Mouse (Mus musculus) heart, embryonic 16.5 days (tissue): Measurements from ENCODE around the gene Med19. TPM values are rescaled to one million over a fixed set of nuclear protein-coding genes. Genes with fewer than 3 reads are reported as not detected.

Experiments used
- ATAC-seq: fragments of 200-750 bp; cut with Nextera tagmentation; replicated peaks from 2 replicates; pipeline ENCODE4 v1.8.0; 2017; ENCODE audit warnings: moderate number of reproducible peaks; ENCODE audit not compliant: insufficient read depth, low FRiP score; ENCODE audit errors: extremely low read depth
- H3K27ac ChIP-seq: fragments of 300-500 bp; sonication (generic); 2 replicates; pipeline ENCODE4 v1.5.1; 2014; ENCODE audit warnings: mild to moderate bottlenecking, low read length, control low read depth, moderate library complexity
- H3K27me3 ChIP-seq: fragments of 300-500 bp; sonication (generic); 2 replicates; pipeline ENCODE4 v1.6.1; 2014; ENCODE audit warnings: low read length, mixed read lengths; ENCODE audit not compliant: control insufficient read depth, insufficient read depth
- H3K36me3 ChIP-seq: fragments of 300-500 bp; sonication (generic); 2 replicates; pipeline ENCODE4 v1.6.1; 2014; ENCODE audit not compliant: control insufficient read depth, insufficient read depth
- H3K4me1 ChIP-seq: fragments of 300-500 bp; sonication (generic); 2 replicates; pipeline ENCODE4 v1.6.1; 2014; ENCODE audit warnings: low read length, mixed read lengths; ENCODE audit not compliant: control insufficient read depth, insufficient read depth
- H3K4me2 ChIP-seq: fragments of 300-500 bp; sonication (generic); 2 replicates; pipeline ENCODE4 v1.6.1; 2014; ENCODE audit warnings: low read depth, mild to moderate bottlenecking, control low read depth, low read length
- H3K4me3 ChIP-seq: fragments of 300-500 bp; sonication (generic); 2 replicates; pipeline ENCODE4 v1.5.1; 2014; ENCODE audit warnings: mild to moderate bottlenecking, control low read depth, low read length
- H3K9ac ChIP-seq: fragments of 300-500 bp; sonication (generic); 2 replicates; pipeline ENCODE4 v1.6.1; 2014; ENCODE audit warnings: low read length, control low read depth
- H3K9me3 ChIP-seq: fragments of 300-500 bp; sonication (generic); replicated peaks from 2 replicates; pipeline ENCODE4 v1.6.1; 2016; ENCODE audit warnings: low read length; ENCODE audit not compliant: control insufficient read depth
- WGBS: fragments of 180-500 bp; shearing (Covaris S2); extraction: QIAGEN DNeasy Blood & Tissue Kit; methylation state at CpG from one replicate; pipeline ENCODE4 v1.1.7; 2014; 5-methylcytosine and 5-hydroxymethylcytosine counted together
- polyA plus RNA-seq: library from polyadenylated mRNA; unstranded; fragments of >200 nt; fragmentation: Nextera tagmentation; extraction: Ambion mirVana; gene quantifications from 2 replicates; pipeline ENCODE4 v1.2.1, GENCODE M21; 2015

Med19 gene
- polyA plus RNA-seq, 1 experiment from 2014 or later, result 23.0 TPM

DNA sequence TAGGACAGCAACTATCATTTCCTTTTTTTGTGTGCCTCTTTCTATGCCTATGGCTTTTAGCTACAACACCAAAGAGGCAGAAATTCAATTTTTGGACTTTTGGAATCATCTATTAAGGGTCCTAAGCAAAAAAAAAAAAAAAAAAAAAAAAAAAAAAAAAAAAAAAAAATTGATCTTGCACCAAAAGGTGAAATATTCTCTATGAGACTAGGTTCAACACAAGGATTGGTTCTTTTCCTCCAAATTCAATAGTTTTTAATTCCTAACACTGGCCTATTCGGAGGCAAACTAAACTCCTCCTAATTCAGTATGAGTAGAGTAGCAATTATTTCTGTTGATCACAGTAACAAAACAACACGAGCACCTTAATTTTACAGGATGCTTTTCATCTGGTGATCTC is 33.7 kb downstream of the Med19 start:
- 86% methylated on average over 2 of the region's 2 CpGs for WGBS
- peaks cover 18% of the 10 kb centered on the region for H3K4me1 ChIP-seq

DNA sequence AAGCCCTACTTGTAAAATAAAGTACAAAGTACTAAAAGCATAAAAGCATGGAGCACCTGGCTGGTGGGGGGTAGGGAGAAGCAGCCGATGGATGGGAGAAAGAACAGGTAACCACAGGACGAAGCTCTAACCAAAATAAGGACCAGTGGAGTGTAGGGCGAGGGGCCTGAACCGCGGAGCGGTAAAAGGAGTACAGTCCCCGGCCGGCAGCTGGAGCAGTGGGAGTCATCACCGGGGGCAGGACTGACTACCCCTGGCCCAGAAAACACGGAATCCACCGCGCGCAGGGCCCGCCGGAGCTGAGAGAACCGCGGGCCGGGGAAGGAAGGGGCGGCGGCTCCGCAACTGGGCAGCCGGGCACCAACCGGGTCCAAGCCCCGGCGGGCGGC is 36.2 kb downstream of the Med19 start:
- Histone ChIP-seq H3K4me1 (peaks cover 23% of the 10 kb centered on the region), H3K27me3 (no peaks in the 10 kb centered on the region), H3K36me3 (peaks cover 11% of the 10 kb centered on the region), H3K4me3 (peak overlapping the region; percentile 95), H3K9me3 (no peaks in the 10 kb centered on the region), H3K9ac (peak overlapping the region; percentile 99), H3K4me2 (peak overlapping the region; percentile 73), H3K27ac (peak overlapping the region; percentile 99)
- WGBS, result 0% methylated on average over 26 of the region's 26 CpGs
- no peak; the same call in 1 of the 2 replicates for ATAC-seq

More for the DNA sequence above, 33.7 kb downstream of the Med19 start:
- Histone ChIP-seq H3K4me3 (no peak overlapping the region), H3K36me3 (peaks cover 11% of the 10 kb centered on the region), H3K4me2 (no peak overlapping the region), H3K27me3 (no peaks in the 10 kb centered on the region), H3K9ac (no peak overlapping the region), H3K9me3 (no peaks in the 10 kb centered on the region), H3K27ac (no peak overlapping the region)
- ATAC-seq, result no peak

DNA sequence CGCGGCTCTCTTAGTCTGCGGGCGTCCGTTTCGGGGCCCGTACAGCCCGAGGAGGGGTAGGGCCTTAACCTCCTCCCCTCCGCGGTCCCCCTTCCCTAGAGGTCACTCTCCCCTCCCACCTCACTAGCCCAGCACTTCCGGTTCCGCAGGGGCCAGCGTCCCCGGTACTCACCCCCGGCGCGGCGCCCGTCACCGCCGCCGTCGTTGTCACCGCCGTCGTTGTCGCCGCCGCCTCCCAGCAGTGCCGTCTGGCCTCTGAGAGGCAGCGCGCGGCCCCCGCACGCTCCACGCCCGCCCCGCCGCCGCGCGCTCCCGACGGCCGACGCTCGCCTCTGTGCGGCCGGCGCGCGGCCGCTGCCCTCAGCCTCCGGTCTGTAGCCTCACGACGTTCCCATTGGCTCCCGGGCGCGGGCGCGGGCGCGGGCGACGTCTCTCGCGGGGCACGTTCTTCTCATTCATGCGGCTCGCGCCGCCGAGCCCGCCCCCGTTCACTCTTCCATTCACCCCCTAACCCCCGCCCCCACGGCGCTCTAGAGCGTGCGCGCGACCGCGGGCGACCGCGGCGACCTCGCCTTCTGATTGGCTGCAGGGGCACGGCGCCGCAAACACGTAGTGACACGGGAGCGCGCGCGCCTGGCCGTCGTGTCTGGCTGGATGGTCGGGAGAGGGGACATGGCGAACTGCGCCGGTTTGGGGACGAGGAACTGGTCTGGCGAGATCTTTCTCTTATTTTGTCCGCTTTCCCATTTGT is 36.8 kb downstream of the Med19 start, which contains the start of gene Zdhhc5:
Gene Zdhhc5, minus strand, starts transcription at position 370 of the 751 bp plus-strand sequence.
- under 1% methylated on average over 93 of the region's 107 CpGs for WGBS
- Histone ChIP-seq H3K36me3 (peaks cover 8% of the 10 kb centered on the region), H3K27ac (peak within 1 kb of the TSS; percentile 99), H3K4me2 (peak within 1 kb of the TSS; percentile 73), H3K9ac (peak within 1 kb of the TSS; percentile 99), H3K4me1 (peaks cover 23% of the 10 kb centered on the region), H3K4me3 (peak within 1 kb of the TSS; percentile 95), H3K9me3 (no peaks in the 10 kb centered on the region), H3K27me3 (no peaks in the 10 kb centered on the region)
- peak; percentile 91 for ATAC-seq

DNA sequence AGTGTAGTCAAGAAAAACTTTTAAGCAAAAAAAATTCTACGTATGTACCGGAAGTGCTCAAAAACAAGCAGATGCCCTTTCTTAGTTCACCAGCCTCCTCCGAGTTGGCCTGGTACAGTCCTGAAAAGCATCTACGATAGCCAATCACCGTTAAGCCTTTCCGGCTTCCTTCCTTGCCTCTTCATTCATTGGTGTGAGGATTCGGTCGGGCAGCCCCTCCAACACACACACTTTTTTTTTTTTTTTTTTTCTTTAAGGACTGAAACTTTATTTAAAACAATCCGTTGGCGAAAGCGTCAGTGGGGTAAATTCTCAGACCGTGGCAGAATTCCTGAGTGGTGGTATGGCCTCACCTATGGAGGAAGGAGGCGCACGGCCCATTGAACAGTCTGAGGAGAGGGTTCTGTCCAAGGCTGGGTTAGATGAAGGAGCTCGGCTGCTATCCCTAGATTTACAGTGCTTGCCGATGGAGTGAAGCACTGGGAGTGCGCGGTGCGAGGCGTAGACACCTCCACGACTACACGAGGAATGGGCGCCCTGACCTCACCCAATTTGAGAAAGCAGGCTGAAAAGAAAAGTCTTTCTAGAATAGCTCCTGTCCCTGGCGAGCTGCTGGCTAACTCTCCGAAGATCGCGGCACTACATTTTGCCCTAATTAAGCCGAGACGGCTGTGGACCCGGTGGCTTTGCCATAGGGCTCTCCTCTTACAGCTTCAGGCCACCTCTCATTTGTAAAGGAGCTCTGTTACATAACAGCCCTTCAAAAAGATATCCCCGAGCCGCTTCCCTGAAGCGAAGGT is 37.6 kb downstream of the Med19 start:
- peak overlapping the region; percentile 61 for H3K4me2 ChIP-seq
- H3K36me3 ChIP-seq, result peaks cover under 1% of the 10 kb centered on the region; the same call in 1 of the 2 replicates
- peak overlapping the region; percentile 99 for H3K27ac ChIP-seq
- peak overlapping the region; percentile 79 for H3K9ac ChIP-seq
- H3K4me3 ChIP-seq, result peak overlapping the region; percentile 95
- peaks cover 23% of the 10 kb centered on the region for H3K4me1 ChIP-seq
- no peaks in the 10 kb centered on the region for H3K9me3 ChIP-seq
- no peaks in the 10 kb centered on the region for H3K27me3 ChIP-seq
- peak; percentile 93 for ATAC-seq
- WGBS, result under 1% methylated on average over 33 of the region's 33 CpGs

DNA sequence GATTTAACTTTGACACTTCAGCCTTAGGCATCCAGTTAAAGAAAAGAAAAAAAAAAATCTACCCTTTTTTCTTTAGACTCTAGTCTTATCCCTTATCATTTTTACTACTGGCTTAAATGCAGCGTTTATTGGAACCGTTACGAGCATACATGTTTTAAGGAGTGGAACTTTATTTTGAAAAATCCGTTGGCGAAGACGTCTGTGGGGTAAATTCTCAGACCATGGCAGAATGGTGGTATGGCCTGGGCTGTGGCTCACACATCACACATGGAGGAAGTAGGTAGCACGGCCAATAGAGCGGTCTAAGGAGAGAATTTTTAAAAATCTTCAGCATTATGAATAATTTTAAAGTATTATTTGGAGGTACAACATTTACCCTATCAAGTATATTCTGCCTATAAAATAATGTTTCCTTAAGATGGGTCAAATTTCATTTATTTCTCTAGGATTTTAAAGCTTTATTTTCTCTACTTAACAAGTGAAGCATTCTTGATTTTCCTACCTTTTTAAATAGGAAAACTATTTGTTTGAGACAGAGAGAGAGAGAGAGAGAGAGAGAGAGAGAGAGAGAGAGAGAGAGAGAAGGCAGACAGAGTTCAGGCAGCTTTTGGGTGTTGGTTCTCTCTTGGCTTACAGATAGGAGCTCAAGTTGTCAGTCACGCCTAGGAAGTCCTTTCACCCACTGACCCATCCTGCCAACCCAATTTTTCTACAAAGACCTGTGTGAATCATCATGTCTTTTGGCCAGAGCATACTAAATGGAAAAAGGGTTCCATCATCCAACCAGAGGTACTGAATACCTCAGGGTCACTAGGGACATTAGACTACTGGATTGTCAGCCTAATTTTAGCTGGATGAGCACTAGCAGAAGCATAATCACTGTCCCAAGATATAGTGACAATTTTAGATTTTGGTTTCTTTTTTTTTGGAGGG is 38.5 kb downstream of the Med19 start:
- no peak for ATAC-seq
- Histone ChIP-seq H3K27me3 (no peaks in the 10 kb centered on the region), H3K9me3 (no peaks in the 10 kb centered on the region), H3K4me3 (peak overlapping the region; percentile 95), H3K9ac (peak overlapping the region; percentile 79), H3K4me1 (peaks cover 23% of the 10 kb centered on the region), H3K27ac (peak overlapping the region; percentile 99), H3K36me3 (0 out of 2 replicates have a peak, but pooled peaks cover 3% of the 10 kb centered on the region), H3K4me2 (peak overlapping the region; percentile 61)
- WGBS, result 22% methylated on average over 9 of the region's 9 CpGs

DNA sequence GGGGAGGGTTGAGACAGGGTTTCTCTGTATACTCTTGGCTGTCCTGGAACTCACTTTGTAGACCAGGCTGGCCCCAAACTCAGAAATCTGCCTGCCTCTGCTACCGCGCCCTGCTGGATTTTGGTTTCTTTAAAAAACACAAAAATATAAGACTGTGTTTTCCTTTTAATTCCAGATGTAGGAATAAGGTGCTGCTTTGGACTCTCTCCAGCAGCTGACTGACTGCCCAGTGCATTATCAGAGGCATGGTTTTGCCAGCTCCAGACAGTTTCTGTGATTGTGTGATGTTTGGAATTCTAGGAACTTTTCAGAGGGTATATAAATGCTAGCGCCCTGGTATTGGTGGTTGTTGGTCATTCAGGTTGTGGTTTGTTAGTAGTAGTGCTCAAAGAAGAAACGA is 39.2 kb downstream of the Med19 start:
- Histone ChIP-seq H3K9me3 (no peaks in the 10 kb centered on the region), H3K36me3 (0 out of 2 replicates have a peak, but pooled peaks cover 3% of the 10 kb centered on the region), H3K4me3 (no peak overlapping the region), H3K4me2 (no peak overlapping the region), H3K27me3 (no peaks in the 10 kb centered on the region), H3K9ac (no peak overlapping the region), H3K4me1 (peaks cover 20% of the 10 kb centered on the region), H3K27ac (no peak overlapping the region)
- no peak for ATAC-seq
- WGBS, result 89% methylated on average over 4 of the region's 4 CpGs

DNA sequence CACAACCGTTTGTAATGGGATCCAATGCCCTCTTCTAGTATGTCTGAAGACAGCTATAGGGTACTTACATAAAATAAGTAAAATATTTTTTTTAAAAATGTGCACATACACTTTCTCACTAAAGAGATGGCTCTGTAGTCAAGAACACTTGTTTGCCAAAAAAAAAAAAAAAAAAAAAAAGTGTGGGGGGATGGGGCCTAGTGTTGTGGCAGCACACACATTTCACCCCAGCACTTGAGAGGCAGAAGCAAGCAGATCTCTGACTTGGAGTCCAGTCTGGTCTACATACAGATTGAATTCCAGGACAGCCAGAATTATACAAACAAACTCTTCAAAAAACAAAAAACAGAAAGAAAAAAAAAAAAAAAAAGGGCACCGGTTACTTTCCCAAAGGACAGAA is 42.5 kb downstream of the Med19 start:
- Histone ChIP-seq H3K4me3 (no peak overlapping the region), H3K27ac (no peak overlapping the region), H3K4me1 (peaks cover 14% of the 10 kb centered on the region), H3K4me2 (no peak overlapping the region), H3K36me3 (peaks cover 23% of the 10 kb centered on the region), H3K9ac (no peak overlapping the region), H3K27me3 (no peaks in the 10 kb centered on the region), H3K9me3 (no peaks in the 10 kb centered on the region)
- no peak for ATAC-seq
- 95% methylated on average over 2 of the region's 2 CpGs for WGBS

DNA sequence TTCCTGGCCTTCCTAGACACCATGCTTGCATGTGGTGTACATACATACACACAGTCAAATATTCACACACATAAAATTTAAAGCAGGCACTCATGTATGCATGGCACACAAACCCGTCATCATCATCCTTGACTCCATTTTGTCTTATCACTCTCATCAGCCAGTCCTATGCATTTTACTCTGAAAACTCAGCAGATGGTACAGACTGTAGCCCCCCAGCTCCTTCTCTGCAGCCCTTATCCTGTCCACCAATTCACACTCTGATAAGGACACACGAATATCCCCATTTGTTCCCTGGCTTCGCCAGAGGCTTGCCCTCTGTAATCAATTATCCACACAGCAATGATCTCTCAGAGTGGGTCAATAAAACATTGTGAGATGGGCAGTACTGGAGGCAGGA is 43.0 kb downstream of the Med19 start:
- no peak for ATAC-seq
- H3K9me3 ChIP-seq, result no peaks in the 10 kb centered on the region
- no peaks in the 10 kb centered on the region for H3K27me3 ChIP-seq
- H3K4me1 ChIP-seq, result peaks cover 19% of the 10 kb centered on the region
- WGBS, result 72% methylated on average over 3 of the region's 3 CpGs
- H3K4me2 ChIP-seq, result no peak overlapping the region
- no peak overlapping the region for H3K9ac ChIP-seq
- no peak overlapping the region for H3K4me3 ChIP-seq
- H3K36me3 ChIP-seq, result peaks cover 23% of the 10 kb centered on the region
- H3K27ac ChIP-seq, result no peak overlapping the region
